ENCODE assay signal across 29 mouse cellular contexts in genomic region chr17:73810801-73811200, GRCm38 (mm10). TPM values are rescaled to one million over a fixed set of nuclear protein-coding genes. Genes with fewer than 3 reads are reported as not detected.
DNase-seq lines count a peak whose midpoint lies in the region; ATAC-seq and TF ChIP-seq lines count a peak whose summit lies in the region.
"Had no signal": no experiment of that assay in that cellular context is flagged by ENCODE, and none has a peak within 500 bp of the region (broad histone marks: within the 10 kb centered on the region; RNA-seq: fewer than 3 reads in every experiment).

No protein-coding gene starts in this region.

- TF ChIP-seq CTCF in midbrain, postnatal 0 days (IDR thresholded peaks at IDR 0.05): no peak

- H3K9me3 ChIP-seq in embryonic facial prominence, embryonic 14.5 days (ENCODE audit: control insufficient read depth, low read length): no peaks in the 10 kb centered on the region
- H3K9me3 ChIP-seq in embryonic facial prominence, embryonic 10.5 days: no peaks in the 10 kb centered on the region
- no peaks in the 10 kb centered on the region for H3K9me3 ChIP-seq in midbrain, postnatal 0 days (ENCODE audit: low read length)
- H3K9me3 ChIP-seq: embryonic facial prominence, embryonic 15.5 days; forebrain, embryonic 15.5 days; heart, embryonic 12.5 days; liver, embryonic 15.5 days; lung, embryonic 15.5 days; stomach, embryonic 15.5 days had no signal

- no peaks in the 10 kb centered on the region for H3K36me3 ChIP-seq in embryonic facial prominence, embryonic 14.5 days (ENCODE audit: control insufficient read depth, insufficient read depth, low read length)
- no peaks in the 10 kb centered on the region for H3K36me3 ChIP-seq in embryonic facial prominence, embryonic 10.5 days (replicated peaks)
- H3K36me3 ChIP-seq in midbrain, postnatal 0 days (ENCODE audit: insufficient read depth, low read length): no peaks in the 10 kb centered on the region
- H3K36me3 ChIP-seq: embryonic facial prominence, embryonic 15.5 days; forebrain, embryonic 15.5 days; G1E; heart, embryonic 12.5 days; liver, embryonic 15.5 days; lung, embryonic 15.5 days; stomach, embryonic 15.5 days had no signal

- H3K27me3 ChIP-seq in embryonic facial prominence, embryonic 14.5 days (replicated peaks; ENCODE audit: control insufficient read depth, insufficient read depth, low read length): no peaks in the 10 kb centered on the region
- no peaks in the 10 kb centered on the region for H3K27me3 ChIP-seq in embryonic facial prominence, embryonic 10.5 days (replicated peaks; ENCODE audit: low read depth, poor library complexity, severe bottlenecking)
- no peaks in the 10 kb centered on the region for H3K27me3 ChIP-seq in midbrain, postnatal 0 days (ENCODE audit: insufficient read depth, low read length)
- H3K27me3 ChIP-seq: CH12.LX; embryonic facial prominence, embryonic 15.5 days; forebrain, embryonic 15.5 days; heart, embryonic 12.5 days; liver, embryonic 15.5 days; lung, embryonic 15.5 days; stomach, embryonic 15.5 days had no signal

- H3K4me2 ChIP-seq in embryonic facial prominence, embryonic 14.5 days (ENCODE audit: low read depth, low read length): no peak overlapping the region
- no peak overlapping the region for H3K4me2 ChIP-seq in midbrain, postnatal 0 days (ENCODE audit: low read depth, low read length, poor library complexity, severe bottlenecking)
- H3K4me2 ChIP-seq: embryonic facial prominence, embryonic 15.5 days; forebrain, embryonic 15.5 days; heart, embryonic 12.5 days; liver, embryonic 15.5 days; lung, embryonic 15.5 days; stomach, embryonic 15.5 days had no signal

- WGBS in embryonic facial prominence, embryonic 14.5 days: 71% methylated on average over 1 of the region's 1 CpGs
- 90% methylated on average over 1 of the region's 1 CpGs for WGBS in embryonic facial prominence, embryonic 10.5 days
- WGBS in midbrain, postnatal 0 days: 76% methylated on average over 1 of the region's 1 CpGs

- H3K4me1 ChIP-seq in embryonic facial prominence, embryonic 14.5 days (ENCODE audit: control insufficient read depth, insufficient read depth, low read length): no peaks in the 10 kb centered on the region
- H3K4me1 ChIP-seq in embryonic facial prominence, embryonic 10.5 days: peaks cover 12% of the 10 kb centered on the region
- H3K4me1 ChIP-seq in midbrain, postnatal 0 days (ENCODE audit: insufficient read depth, low read length): peaks cover 8% of the 10 kb centered on the region
- H3K4me1 ChIP-seq: heart, embryonic 12.5 days; liver, embryonic 15.5 days; stomach, embryonic 15.5 days had no signal

- no peak overlapping the region for H3K9ac ChIP-seq in embryonic facial prominence, embryonic 14.5 days (ENCODE audit: low read depth, low read length)
- H3K9ac ChIP-seq in midbrain, postnatal 0 days (replicated peaks; ENCODE audit: low read length, poor library complexity, severe bottlenecking): no peak overlapping the region
- H3K9ac ChIP-seq: embryonic facial prominence, embryonic 15.5 days; forebrain, embryonic 15.5 days; heart, embryonic 12.5 days; liver, embryonic 15.5 days; lung, embryonic 15.5 days; stomach, embryonic 15.5 days had no signal

- no peak overlapping the region for H3K4me3 ChIP-seq in embryonic facial prominence, embryonic 14.5 days (ENCODE audit: low read depth, low read length)
- no peak overlapping the region for H3K4me3 ChIP-seq in embryonic facial prominence, embryonic 10.5 days
- H3K4me3 ChIP-seq in midbrain, postnatal 0 days (ENCODE audit: low read depth, low read length): no peak overlapping the region
- H3K4me3 ChIP-seq: embryonic facial prominence, embryonic 15.5 days; forebrain, embryonic 15.5 days; heart, embryonic 12.5 days; liver, embryonic 15.5 days; lung, embryonic 15.5 days; stomach, embryonic 15.5 days had no signal

- peak; percentile 21 for DNase-seq in adrenal gland, postnatal 10 days
- DNase-seq in adrenal gland, postnatal 25 days: no peak
- DNase-seq in embryonic facial prominence, embryonic 14.5 days (ENCODE audit: low spot score): peak; percentile 25
- DNase-seq in embryonic facial prominence, embryonic 10.5 days (ENCODE audit: low spot score): no peak
- peak; percentile 17 for DNase-seq in lung, postnatal 36 days
- no peak for DNase-seq in lung, postnatal 25 days (ENCODE audit: low spot score)
- no peak for DNase-seq in midbrain, postnatal 0 days (ENCODE audit: low spot score)
- no peak for DNase-seq in spleen, postnatal 4 days (ENCODE audit: low spot score in 2 of 2)
- DNase-seq: cerebellum, postnatal 14 days; embryo, embryonic 11 days; gastrocnemius, postnatal 10 days; heart, adult 18-20 months; heart, postnatal 10 days; layer of hippocampus, adult 9-11 months; right cerebral cortex, adult 18-20 months; right cerebral cortex, postnatal 4 days; thymus, postnatal 25 days had no signal

- H3K27ac ChIP-seq in embryonic facial prominence, embryonic 14.5 days (replicated peaks; ENCODE audit: low read depth, low read length): no peak overlapping the region
- no peak overlapping the region for H3K27ac ChIP-seq in embryonic facial prominence, embryonic 10.5 days (replicated peaks)
- no peak overlapping the region for H3K27ac ChIP-seq in midbrain, postnatal 0 days (ENCODE audit: low read depth, low read length)
- H3K27ac ChIP-seq: embryonic facial prominence, embryonic 15.5 days; forebrain, embryonic 15.5 days; hindbrain, postnatal 0 days; liver, embryonic 15.5 days; lung, embryonic 15.5 days; macrophage; stomach, embryonic 15.5 days had no signal

- ATAC-seq in embryonic facial prominence, embryonic 14.5 days (ENCODE audit: low read depth): no peak
- no peak for ATAC-seq in midbrain, postnatal 0 days (ENCODE audit: low FRiP score)
- ATAC-seq: forebrain, embryonic 15.5 days; intestine, embryonic 16.5 days; midbrain, embryonic 16.5 days had no signal

RNA-seq across cellular contexts. Expression of gene Ehd3, which starts 6.9 kb away (rescaled TPM):
- 10 to 100 TPM; 41.0 to 70.0 TPM for total RNA-seq in adrenal gland, postnatal 10 days (2021)
- 65.6 and 72.0 TPM in 2 replicates for total RNA-seq in adrenal gland, postnatal 25 days (2021)
- polyA plus RNA-seq in embryonic facial prominence, embryonic 14.5 days (2014; fragmentation: Nextera tagmentation; extraction: Ambion mirVana): 4.0 and 4.1 TPM in 2 replicates
- 8.9 and 9.6 TPM in 2 replicates for polyA plus RNA-seq in embryonic facial prominence, embryonic 10.5 days (2016; fragmentation: Nextera tagmentation; extraction: Ambion mirVana)
- total RNA-seq in midbrain, postnatal 0 days (2014; rRNA removed): 46.5 and 48.1 TPM in 2 replicates
- 26.5 and 27.6 TPM in 2 replicates for polyA plus RNA-seq in midbrain, postnatal 0 days (2015; fragmentation: Nextera tagmentation; extraction: Ambion mirVana)

Comparison
In these comparisons a context has a peak if more than half of its experiments do, and no peak if none do; other contexts are left out.
1. DNase-seq: peak in adrenal gland, postnatal 10 days (single experiment), embryonic facial prominence, embryonic 14.5 days (single experiment) and lung, postnatal 36 days (single experiment); none in adrenal gland, postnatal 25 days (single experiment), embryonic facial prominence, embryonic 10.5 days (single experiment), lung, postnatal 25 days (single experiment), midbrain, postnatal 0 days (single experiment) and spleen, postnatal 4 days (0 of 2).